Mouse (Mus musculus): ENCODE data around the gene Gm17334.

Gene Gm17334

GRCm38 (mm10) chr11:53773087-53773486, at the start of gene Gm17334:
Gene Gm17334 (minus strand): TSS chr11:53773187.
- no peak for DNase-seq (ENCODE audit: low spot score)

GRCm38 (mm10) chr11:53821945-53822338, 49.0 kb upstream of the Gm17334 start:
- no peak for DNase-seq (ENCODE audit: low spot score)

- peak; percentile 26 for DNase-seq (ENCODE audit: low spot score)
Observed at GRCm38 (mm10) chr11:53821230-53821944, 48.4 kb upstream of the Gm17334 start.

- DNase-seq (ENCODE audit: low spot score) = no peak
Observed at GRCm38 (mm10) chr11:53820516-53821170, 47.7 kb upstream of the Gm17334 start.

- DNase-seq (ENCODE audit: low spot score) = no peak
Observed at GRCm38 (mm10) chr11:53819511-53819910, 46.5 kb upstream of the Gm17334 start.

- DNase-seq (ENCODE audit: low spot score) = no peak
Observed at GRCm38 (mm10) chr11:53818794-53819193, 45.8 kb upstream of the Gm17334 start.

GRCm38 (mm10) chr11:53816841-53817375, 43.9 kb upstream of the Gm17334 start:
- DNase-seq (ENCODE audit: low spot score) = no peak

- no peak for DNase-seq (ENCODE audit: low spot score)
Observed at GRCm38 (mm10) chr11:53814810-53815209, 41.8 kb upstream of the Gm17334 start.

GRCm38 (mm10) chr11:53813001-53813868, 40.2 kb upstream of the Gm17334 start:
- DNase-seq (ENCODE audit: low spot score) = no peak

- DNase-seq (ENCODE audit: low spot score) = no peak
Observed at GRCm38 (mm10) chr11:53811312-53811711, 38.3 kb upstream of the Gm17334 start.

- DNase-seq (ENCODE audit: low spot score) = peak; percentile 49
Observed at GRCm38 (mm10) chr11:53810749-53811148, 37.8 kb upstream of the Gm17334 start.

GRCm38 (mm10) chr11:53810156-53810555, 37.2 kb upstream of the Gm17334 start:
- no peak for DNase-seq (ENCODE audit: low spot score)

GRCm38 (mm10) chr11:53809354-53809753, 36.4 kb upstream of the Gm17334 start:
- no peak for DNase-seq (ENCODE audit: low spot score)

- DNase-seq (ENCODE audit: low spot score) = peak; percentile 60
Observed at GRCm38 (mm10) chr11:53805786-53806185, 32.8 kb upstream of the Gm17334 start.

GRCm38 (mm10) chr11:53804569-53805344, 31.8 kb upstream of the Gm17334 start:
- no peak for DNase-seq (ENCODE audit: low spot score)

- no peak for DNase-seq (ENCODE audit: low spot score)
Observed at GRCm38 (mm10) chr11:53803494-53803893, 30.5 kb upstream of the Gm17334 start.

- no peak for DNase-seq (ENCODE audit: low spot score)
Observed at GRCm38 (mm10) chr11:53803093-53803492, 30.1 kb upstream of the Gm17334 start.

- DNase-seq (ENCODE audit: low spot score) = no peak
Observed at GRCm38 (mm10) chr11:53800975-53801374, 28.0 kb upstream of the Gm17334 start.

- DNase-seq (ENCODE audit: low spot score) = no peak
Observed at GRCm38 (mm10) chr11:53800036-53800435, 27.0 kb upstream of the Gm17334 start.

- DNase-seq (ENCODE audit: low spot score) = no peak
Observed at GRCm38 (mm10) chr11:53798041-53798711, 25.2 kb upstream of the Gm17334 start.

GRCm38 (mm10) chr11:53797386-53797920, 24.5 kb upstream of the Gm17334 start:
- DNase-seq (ENCODE audit: low spot score) = no peak

All from urinary bladder, postnatal 14 days (tissue).